Mouse (Mus musculus) B cell, adult 2 months (primary cell): Measurements from ENCODE around the gene Mllt6.
"Not testable (repeated sequence)": the region's sequence is repeated elsewhere in the genome, so short reads cannot be mapped to it uniquely, and the experiment has no call there.

ENCODE experiments used
- DNase-seq, 2 experiments: peaks; one replicate each; pipeline ENCODE4 v3.0.0; 2022

Mllt6 gene

GRCm38 (mm10) chr11:97718281-97718860 lies 55.2 kb downstream of the Mllt6 start:
- peak; percentile 63 to 71 for DNase-seq

- peak; percentile 25 to 38 for DNase-seq
Measured at GRCm38 (mm10) chr11:97719041-97719440, 55.8 kb downstream of the Mllt6 start.

GRCm38 (mm10) chr11:97721338-97721737 lies 58.1 kb downstream of the Mllt6 start:
- DNase-seq: no peak

- DNase-seq: no peak
Measured at GRCm38 (mm10) chr11:97723709-97724108, 60.5 kb downstream of the Mllt6 start.

- peak in 1 of 2 experiments; percentile 33 for DNase-seq
Measured at GRCm38 (mm10) chr11:97728311-97728710, 65.1 kb downstream of the Mllt6 start.

- DNase-seq: no peak
Measured at GRCm38 (mm10) chr11:97728730-97729129, 65.5 kb downstream of the Mllt6 start.

GRCm38 (mm10) chr11:97733689-97734088 lies 70.5 kb downstream of the Mllt6 start:
- no peak for DNase-seq

- DNase-seq: not testable (repeated sequence)
Measured at GRCm38 (mm10) chr11:97734810-97735209, 71.6 kb downstream of the Mllt6 start.
